Mouse (Mus musculus): ENCODE results near the gene Cep19. TPM values are rescaled to one million over a fixed set of nuclear protein-coding genes. Genes with fewer than 3 reads are reported as not detected.

Gene Cep19
- polyA plus RNA-seq, 1 experiment = 10.1 TPM

GRCm38 (mm10) chr16:32135842-32136357 is 36.3 kb downstream of the Cep19 start:
- WGBS = 85% methylated on average over 7 of the region's 7 CpGs
- no peak for DNase-seq (ENCODE audit: low read depth, low spot score)

- no peak for DNase-seq (ENCODE audit: low read depth, low spot score)
- WGBS = 100% methylated on average over 1 of the region's 1 CpGs
Observed at GRCm38 (mm10) chr16:32138954-32139353, 39.4 kb downstream of the Cep19 start.

GRCm38 (mm10) chr16:32143766-32144165 is 44.2 kb downstream of the Cep19 start:
- no peak for DNase-seq (ENCODE audit: low read depth, low spot score)
- WGBS = 90% methylated on average over 15 of the region's 15 CpGs

- WGBS = 91% methylated on average over 17 of the region's 17 CpGs
- DNase-seq (ENCODE audit: low read depth, low spot score) = no peak
Observed at GRCm38 (mm10) chr16:32144592-32144991, 45.0 kb downstream of the Cep19 start.

- no peak for DNase-seq (ENCODE audit: low read depth, low spot score)
- WGBS = 53% methylated on average over 11 of the region's 13 CpGs
Observed at GRCm38 (mm10) chr16:32147589-32148207, 48.1 kb downstream of the Cep19 start.

GRCm38 (mm10) chr16:32153976-32154375 is 54.4 kb downstream of the Cep19 start:
- 59% methylated on average over 1 of the region's 1 CpGs for WGBS
- DNase-seq (ENCODE audit: low read depth, low spot score) = no peak

- 58% methylated on average over 13 of the region's 13 CpGs for WGBS
- DNase-seq (ENCODE audit: low read depth, low spot score) = no peak
Observed at GRCm38 (mm10) chr16:32154437-32154836, 54.8 kb downstream of the Cep19 start.

- 38% methylated on average over 3 of the region's 3 CpGs for WGBS
Observed at GRCm38 (mm10) chr16:32156719-32157118, 57.1 kb downstream of the Cep19 start.

GRCm38 (mm10) chr16:32157369-32157768 is 57.8 kb downstream of the Cep19 start:
- 88% methylated on average over 2 of the region's 2 CpGs for WGBS

More at GRCm38 (mm10) chr16:32156719-32157118, 57.1 kb downstream of the Cep19 start:
- no peak for DNase-seq (ENCODE audit: low read depth, low spot score)

More at GRCm38 (mm10) chr16:32157369-32157768, 57.8 kb downstream of the Cep19 start:
- DNase-seq (ENCODE audit: low read depth, low spot score) = no peak

Other genes starting within 250 kb of the Cep19 start
- gene Meltf, start 221.0 kb upstream of the Cep19 start, polyA plus RNA-seq (2012; rRNA removed) = 0.16 and 0.35 TPM in 2 replicates
- 1.3 and 1.9 TPM in 2 replicates for gene Pigz, start 165.9 kb upstream of the Cep19 start, polyA plus RNA-seq (2012; rRNA removed)
- gene 0610012G03Rik, start 151.3 kb upstream of the Cep19 start, polyA plus RNA-seq (2012; rRNA removed) = 59.9 and 74.7 TPM in 2 replicates
- 5.8 and 6.8 TPM in 2 replicates for gene Ncbp2, start 151.3 kb upstream of the Cep19 start, polyA plus RNA-seq (2012; rRNA removed)
- gene Senp5, start 96.5 kb upstream of the Cep19 start, polyA plus RNA-seq (2012; rRNA removed) = 3.9 and 5.4 TPM in 2 replicates
- 20.0 and 21.9 TPM in 2 replicates for gene Pak2, start 20.5 kb upstream of the Cep19 start, polyA plus RNA-seq (2012; rRNA removed)
- 33.9 and 38.4 TPM in 2 replicates for gene Pigx, start 60 bp upstream of the Cep19 start, polyA plus RNA-seq (2012; rRNA removed)
- 9.0 and 10.8 TPM in 2 replicates for gene Nrros, start 65.8 kb downstream of the Cep19 start, polyA plus RNA-seq (2012; rRNA removed)
- gene Bex6, start 80.0 kb downstream of the Cep19 start, polyA plus RNA-seq (2012; rRNA removed) = not detected in 2 replicates
- gene Fbxo45, start 147.4 kb downstream of the Cep19 start, polyA plus RNA-seq (2012; rRNA removed) = 3.0 and 3.6 TPM in 2 replicates
- 3.7 and 3.9 TPM in 2 replicates for gene Wdr53, start 147.4 kb downstream of the Cep19 start, polyA plus RNA-seq (2012; rRNA removed)
- gene Smco1, start 171.7 kb downstream of the Cep19 start, polyA plus RNA-seq (2012; rRNA removed) = not detected in 2 replicates
- 4.5 and 7.6 TPM in 2 replicates for gene Rnf168, start 177.7 kb downstream of the Cep19 start, polyA plus RNA-seq (2012; rRNA removed)
- 2.1 and 10.0 TPM in 2 replicates for gene Ubxn7, start 232.5 kb downstream of the Cep19 start, polyA plus RNA-seq (2012; rRNA removed)